Mouse (Mus musculus) layer of hippocampus, adult 9-10 months (tissue): Measurements from ENCODE around the gene Grin3a.
"Not testable (repeated sequence)": the region's sequence is repeated elsewhere in the genome, so short reads cannot be mapped to it uniquely, and the experiment has no call there.

ENCODE experiments used
- DNase-seq: peaks from one replicate; pipeline ENCODE4 v3.0.0; 2022; ENCODE audit warnings: low spot score

Gene Grin3a

DNA sequence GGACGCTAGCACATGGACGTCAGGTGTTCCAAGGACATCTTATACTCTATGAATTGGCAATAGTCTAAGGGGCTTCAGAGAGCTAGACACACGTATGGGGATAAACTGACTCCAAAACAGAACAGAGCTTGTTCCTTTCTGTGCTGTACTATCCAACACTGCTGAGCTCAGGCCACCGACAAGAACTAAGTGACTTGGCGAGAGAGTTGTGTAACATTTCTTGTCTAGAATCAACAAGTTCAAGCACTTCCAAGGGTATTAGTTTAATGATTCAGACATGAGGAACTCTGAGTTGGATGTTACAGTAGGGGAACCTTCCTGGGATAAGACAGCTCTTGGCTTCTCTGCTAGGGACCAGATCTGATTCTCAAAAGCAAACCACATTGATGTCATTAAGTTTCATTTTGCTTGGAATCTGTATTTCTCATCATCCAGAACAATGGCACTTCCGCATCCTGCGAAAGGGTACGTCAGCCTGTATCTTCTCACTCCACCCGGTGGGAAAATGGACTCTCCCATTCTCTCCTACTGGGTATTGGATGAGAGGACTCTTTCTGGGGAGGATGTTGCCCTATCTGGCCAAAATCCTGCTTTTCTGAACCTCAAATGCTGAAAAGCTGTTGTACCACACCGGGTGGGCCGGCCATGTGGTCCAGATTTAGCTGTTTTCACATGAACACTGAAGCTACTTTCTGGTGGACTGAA, 165.2 kb downstream of the Grin3a start:
- no peak for DNase-seq

DNA sequence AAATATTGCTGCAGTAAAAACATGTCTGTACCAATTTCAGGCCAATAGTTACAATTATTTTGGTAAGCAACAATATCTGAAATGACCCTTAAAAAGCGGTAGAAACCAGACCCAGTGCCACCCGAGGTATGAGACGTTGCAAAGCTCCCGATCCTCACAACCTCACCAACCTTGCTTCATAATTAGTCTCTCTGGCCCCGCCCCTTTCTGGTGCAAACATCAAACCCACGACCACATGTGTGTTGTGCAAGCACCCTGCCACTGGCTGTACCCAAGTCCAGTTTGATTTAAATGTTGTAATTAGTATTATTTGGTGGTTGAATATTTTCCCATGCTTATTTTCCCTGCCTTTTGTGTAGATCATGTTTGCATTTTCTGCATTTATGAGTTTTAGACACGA, 168.8 kb downstream of the Grin3a start:
- DNase-seq = no peak

DNA sequence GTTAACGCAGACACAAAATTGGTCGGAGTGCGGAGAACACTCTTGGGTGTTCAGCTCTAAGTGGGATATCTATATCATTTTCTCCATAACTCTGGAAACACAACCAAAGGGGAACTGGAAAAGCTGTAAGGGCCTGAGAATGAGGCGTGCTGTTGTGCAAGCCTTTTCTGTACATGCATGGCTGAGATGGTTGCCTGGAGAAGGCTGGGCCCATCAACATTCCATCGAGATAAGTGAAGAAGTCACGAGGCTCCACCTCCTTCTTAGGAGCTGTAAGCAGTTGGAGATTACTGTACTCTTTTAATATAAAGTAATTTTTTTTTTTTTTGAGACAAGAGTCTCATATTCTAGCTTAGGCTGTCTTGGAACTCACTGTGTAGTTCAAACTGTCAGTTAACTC, 169.5 kb downstream of the Grin3a start:
- DNase-seq = no peak

DNA sequence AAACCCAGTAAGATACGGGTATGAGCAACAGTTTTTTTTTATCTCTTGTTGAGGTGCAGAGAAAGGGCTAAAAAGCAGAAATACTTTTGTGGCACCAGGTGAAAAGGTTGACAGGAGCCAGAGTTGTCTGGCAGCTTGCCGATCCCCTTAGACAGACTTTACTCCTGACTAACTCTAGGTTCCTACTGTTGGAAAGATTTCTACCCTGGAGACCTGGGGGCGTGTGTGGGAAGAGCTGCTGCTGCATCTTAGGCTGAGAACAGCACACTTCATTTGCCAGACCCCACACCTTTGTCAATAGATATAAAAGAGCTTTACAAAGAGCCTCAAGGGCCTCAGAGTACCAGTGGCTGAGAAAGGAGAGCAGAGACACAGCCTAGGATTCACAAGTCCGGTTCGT, 180.7 kb downstream of the Grin3a start:
- no peak for DNase-seq

DNA sequence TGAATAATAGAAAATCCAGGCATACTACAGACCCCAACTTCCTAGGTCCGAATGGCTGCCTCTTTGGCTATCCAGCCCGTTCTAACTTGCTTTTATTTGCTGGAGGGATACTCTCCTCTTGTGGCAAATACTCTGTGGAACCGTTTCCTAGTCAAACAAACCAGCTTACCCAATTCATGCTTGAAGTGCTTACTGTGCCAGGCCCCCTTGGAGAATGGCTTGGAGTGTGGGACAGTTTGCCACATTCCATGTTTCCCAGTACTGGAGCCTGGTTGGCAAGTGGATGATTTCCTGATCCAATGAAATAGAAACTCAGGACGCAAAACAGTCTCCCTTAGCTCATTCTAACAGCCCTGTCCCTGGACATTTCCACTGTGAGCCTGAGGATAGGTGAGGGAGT, 183.3 kb downstream of the Grin3a start:
- no peak for DNase-seq

DNA sequence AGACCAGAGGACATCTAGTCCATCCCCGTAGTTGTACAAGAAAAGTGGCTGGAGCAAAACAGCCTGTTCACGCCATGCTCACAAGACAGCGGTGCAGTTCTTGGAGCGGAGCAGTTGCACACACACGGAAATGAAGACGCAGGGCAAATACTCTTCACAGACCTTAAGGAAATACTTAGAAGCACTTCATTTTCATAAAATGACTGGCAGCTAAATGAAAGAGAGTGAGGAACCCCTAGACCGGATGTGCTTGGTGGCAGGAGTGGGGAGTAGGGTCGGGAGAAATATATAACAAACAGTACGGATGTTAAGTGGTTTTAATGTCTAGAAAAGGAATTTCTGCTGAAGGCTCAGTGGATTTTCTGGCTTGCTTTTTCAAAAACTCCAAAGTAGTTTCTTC, 183.9 kb downstream of the Grin3a start:
- no peak for DNase-seq

DNA sequence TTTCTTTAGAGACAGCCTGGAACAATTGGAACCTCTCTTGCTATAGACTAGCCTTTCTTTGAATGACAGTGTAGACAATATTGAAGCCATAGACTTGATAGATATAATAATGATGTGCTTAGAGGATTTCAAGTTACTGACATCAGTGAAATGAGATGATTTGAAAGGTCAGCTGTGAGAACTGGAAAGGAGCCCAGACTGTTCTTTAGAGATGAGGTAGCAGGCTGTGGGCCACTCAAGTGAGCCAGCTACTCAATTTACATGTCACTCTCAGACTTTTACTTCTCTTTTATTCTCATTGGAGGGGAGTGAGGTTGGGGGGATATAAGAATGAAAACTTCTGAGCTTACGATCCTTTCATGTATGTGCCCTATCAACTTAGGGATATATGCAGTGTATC, 186.1 kb downstream of the Grin3a start:
- DNase-seq = no peak

DNA sequence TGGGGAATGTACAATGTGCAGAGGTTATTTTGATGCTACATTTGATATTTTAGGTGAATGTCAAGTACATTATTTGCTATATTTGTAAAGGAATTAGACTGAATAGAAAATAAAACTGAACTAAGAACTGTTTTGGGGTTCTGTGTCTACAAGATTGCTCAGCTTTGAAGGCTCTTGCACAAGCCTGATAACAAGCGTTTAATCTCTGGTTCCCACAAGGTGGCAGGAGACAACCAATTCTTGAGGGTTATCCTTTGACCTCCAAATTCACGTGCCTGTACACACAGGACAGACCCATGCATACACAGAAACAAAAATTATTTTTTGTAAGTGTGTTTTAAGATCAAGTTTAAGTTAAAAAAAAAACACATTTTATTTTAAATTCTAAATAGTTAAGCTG, 205.6 kb downstream of the Grin3a start:
- DNase-seq = no peak

DNA sequence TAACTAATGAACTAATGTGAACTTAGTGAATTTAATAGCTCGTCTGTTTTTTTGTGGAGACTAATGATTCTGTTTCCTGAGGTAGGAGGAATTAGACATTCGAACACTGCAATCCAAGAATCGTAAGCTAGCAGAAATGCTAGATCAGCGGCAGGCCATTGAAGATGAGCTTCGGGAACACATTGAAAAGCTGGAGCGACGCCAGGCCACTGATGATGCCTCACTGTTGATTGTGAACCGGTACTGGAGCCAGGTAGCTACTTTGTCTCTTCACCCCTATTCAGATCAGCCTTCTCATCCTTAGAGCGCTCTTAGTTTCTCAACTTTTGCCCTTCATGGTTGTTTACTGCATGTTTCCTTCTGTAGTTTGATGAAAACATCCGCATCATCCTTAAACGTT, 207.7 kb downstream of the Grin3a start:
- DNase-seq = no peak

DNA sequence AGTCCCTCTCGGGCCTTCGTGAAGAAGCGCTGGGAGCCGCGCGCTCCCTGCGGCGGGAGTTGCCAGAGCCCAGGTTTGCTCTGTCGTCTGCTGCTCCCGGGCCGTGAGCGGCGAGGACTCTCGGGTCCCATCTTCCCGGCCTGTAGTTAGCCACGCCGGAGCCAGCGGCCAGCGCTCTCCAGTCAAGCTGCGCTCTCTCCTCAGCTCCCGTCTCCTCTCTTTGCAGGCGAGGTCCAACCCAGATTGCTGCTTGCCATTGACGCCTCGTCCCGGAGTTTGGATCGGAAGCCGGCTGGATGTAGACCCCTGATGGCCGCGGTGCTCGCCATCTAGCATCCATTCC, 213.4 kb downstream of the Grin3a start:
- DNase-seq = no peak

DNA sequence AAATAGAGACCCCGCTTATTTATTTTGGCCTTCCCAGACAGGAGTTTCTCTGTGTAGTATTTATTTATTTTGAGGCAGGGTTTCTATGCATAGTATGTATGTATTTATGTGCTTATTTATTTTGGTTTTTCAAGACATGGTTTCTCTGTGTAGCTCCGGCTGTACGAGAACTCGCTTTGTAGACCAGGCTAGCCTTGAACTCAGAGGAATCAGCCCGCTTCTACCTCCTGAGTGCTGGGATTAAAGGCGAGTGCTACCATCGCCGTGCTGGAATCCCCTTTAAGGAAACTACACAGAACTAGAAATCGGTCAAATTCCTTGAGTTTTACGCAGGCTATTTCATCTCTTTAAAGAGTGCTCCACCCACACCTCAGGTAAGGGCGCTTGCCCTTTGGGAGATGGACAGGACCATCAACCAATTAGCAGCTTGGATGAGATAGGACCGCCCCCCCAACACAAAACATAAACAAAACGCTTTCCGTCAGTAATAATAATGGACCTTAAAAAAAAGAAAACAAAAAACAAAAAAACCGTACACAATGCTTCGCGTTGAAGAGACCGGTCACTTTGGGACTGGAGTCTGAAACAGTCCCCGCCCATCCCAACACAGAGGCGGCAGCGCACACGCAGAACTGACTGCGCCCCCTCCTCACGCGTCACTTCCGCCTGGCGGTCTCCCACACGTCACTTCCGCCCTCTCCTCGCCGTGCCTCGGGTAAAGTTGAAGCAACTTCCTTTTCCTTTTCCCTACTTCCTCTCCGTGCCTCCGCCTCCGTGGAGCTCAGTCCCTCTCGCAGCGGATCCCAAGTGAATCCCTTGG, 214.0 kb downstream of the Grin3a start, which contains the start of gene Rnf20:
Gene Rnf20 (plus strand): TSS at position 688 of the 820 bp plus-strand sequence.
- peak; percentile 92 for DNase-seq

DNA sequence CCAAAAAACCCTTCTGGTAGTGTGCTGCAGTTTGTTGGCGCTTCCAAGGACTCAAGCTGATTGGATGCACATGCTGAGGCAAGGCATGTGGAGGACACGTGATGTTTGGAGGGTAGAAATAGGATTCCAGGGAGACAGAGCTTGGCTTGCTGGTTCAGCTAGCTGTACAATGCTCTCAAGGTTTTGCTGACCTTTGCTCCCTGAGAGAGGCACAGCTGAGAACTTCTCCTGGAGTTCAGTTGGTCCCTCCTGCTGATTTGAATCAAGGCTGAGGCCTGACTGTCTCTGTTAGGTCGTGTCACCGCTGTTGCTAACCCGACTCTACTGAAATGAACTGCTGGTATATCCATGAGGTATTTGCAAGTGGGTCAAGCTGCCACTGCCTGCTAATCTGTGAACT, 216.6 kb downstream of the Grin3a start:
- no peak for DNase-seq

DNA sequence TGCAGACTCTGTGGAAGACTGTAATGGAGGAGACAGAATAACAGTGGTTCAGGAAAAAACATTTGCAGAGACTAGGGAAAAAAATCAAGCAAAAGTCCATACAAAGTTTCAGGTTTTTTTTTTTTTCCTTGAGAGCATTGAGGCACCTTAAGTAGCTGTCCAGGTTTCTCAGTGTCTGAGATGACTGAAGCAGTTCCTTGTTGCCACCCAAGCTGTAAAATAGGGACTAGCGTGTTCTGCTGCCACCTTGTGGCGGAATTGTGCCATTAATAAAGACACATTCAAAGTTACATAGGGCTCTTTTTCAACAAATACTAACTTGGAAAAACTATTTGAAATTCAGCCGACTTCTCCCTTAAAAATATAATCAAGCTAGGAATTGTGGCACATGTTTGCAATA, 218.6 kb downstream of the Grin3a start:
- peak; percentile 87 for DNase-seq

DNA sequence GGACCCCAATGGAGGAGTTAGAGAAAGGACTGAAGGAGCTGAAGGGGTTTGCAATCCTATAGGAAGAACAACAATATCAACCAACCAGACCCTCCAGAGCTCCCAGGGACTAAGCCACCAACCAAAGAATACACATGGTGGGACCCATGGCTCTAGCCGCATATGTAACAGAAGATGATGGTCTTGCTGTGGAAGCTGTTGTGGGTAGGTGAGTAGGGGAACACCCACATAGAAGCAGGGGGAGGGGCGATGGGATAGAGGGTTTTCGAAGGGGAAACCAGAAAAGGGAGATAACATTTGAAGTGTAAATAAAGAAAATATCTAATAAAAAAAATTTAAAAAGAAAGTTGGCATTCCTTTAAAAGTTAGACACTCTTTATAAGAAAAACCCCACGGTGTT, 220.6 kb downstream of the Grin3a start:
- not testable (repeated sequence) for DNase-seq

DNA sequence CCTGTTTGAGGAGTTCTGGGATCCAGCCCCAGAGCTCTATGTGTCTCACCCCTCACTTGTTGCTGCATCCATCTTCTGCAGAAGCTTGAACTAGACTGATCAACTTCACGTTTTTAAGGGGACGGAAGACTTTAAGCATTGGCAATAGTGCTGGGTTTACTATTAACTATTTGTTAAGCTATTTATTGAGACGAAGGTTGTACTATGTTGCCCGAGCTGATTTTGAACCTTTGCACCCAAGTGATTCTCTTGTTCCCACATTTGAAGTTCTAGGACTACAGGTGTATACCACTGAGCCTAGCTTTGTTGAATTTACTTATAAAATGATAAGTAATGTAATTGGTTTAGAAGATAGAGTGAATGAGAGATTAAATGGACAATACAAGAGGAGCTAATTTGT, 221.6 kb downstream of the Grin3a start:
- DNase-seq = no peak

DNA sequence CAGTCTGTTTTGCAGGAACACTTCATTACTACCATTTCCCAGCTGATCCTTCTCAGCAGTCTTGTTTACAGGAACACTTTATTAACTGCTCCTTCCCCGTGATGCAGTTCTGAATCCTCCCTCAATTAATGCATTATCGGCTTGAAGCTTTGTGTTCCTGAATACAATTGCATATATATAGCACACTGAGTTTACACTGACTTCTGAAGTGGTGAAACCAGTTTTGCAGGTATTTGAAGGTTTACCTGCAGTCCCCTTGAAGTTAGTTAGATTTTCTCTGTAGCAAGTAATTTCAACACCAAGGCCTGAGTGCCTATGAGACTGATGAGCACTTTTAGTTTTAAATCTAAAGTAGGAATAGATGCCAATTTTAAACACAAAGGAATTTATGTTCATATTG, 223.3 kb downstream of the Grin3a start:
- DNase-seq = no peak

DNA sequence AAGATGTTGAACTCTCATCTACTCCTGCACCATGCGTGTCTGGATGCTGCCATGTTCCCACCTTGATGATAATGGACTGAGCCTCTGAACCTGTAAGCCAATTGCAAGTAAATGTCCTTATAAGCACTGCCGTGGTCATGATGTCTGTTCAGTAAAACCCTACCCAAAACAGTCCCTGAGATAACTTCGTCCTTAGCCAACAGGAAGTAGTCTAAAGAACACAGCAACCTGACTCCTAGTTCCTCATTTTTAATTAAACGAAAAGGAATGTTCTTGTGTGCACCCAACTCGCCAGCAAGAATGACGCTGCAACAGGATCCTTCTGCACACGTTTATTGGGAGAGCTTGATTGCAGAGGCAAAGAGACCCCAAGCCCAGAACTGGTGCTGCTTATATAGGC, 225.7 kb downstream of the Grin3a start:
- DNase-seq = not testable (repeated sequence)

DNA sequence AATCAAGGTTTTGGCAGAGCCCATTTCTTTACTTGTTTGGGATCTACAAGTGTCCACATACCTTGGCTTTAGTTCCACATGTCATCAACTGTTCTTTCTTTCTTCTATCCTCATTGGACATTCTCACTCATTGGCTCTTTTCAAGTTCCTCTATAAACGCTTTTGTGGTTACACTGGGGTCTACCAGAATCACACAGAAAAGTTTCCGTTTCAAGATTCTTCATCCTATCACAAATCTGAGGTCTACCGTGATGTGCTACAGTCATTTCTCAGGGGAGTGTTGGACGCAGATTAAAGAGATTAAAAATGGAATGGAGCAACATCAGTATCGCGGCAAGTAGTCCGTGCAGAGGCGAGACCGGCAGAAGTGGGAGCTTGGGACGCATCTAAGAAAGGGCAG, 228.6 kb downstream of the Grin3a start:
- DNase-seq = no peak
